ENCODE assay signal across 12 mouse cellular contexts in the genomic region with DNA sequence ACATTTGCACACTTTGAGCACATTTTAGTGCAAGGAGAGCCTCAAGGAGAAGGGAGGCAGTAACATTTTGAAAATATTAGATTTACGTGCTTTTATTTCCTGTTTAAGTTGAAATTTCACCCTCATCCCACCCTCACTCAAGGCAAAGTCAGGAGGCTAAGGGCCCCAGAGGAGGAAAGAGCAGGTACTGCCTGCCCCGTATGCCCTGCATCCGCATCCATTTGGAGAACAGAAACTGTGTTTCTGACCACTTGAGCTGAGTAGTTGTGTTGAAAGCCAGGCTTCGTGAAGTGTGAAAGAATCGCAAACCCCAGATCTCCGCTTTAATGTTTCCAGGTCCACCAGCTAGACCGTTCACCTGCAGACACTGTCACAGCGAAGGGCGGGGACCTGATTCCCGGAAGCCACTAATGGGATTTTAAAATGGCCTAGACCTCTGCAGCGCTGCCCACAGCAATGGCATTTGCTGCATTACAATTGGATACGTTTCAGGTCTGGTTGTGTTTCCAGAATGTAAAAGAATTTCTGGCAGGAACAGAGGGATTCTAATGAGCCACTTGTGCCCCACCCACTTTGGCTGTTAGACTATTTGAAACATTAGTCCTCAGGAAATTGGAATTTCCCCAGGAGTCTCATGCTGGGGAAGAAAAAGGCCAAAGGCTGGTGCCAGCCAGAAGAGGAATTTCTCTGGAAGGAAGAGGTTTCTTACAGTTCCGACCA. TPM values are rescaled to one million over a fixed set of nuclear protein-coding genes. Genes with fewer than 3 reads are reported as not detected.
A peak's percentile ranks its signal among the peaks of the same experiment; 100 is the strongest.
DNase-seq lines count a peak whose midpoint lies in the region; ATAC-seq lines count a peak whose summit lies in the region.
"Had no signal": no experiment of that assay in that cellular context is flagged by ENCODE, and none has a peak within 500 bp of the region (broad histone marks: within the 10 kb centered on the region; RNA-seq: fewer than 3 reads in every experiment).

No protein-coding gene starts in this region.

- no peaks in the 10 kb centered on the region for H3K27me3 ChIP-seq in hindbrain, embryonic 16.5 days (replicated peaks; ENCODE audit: control insufficient read depth, insufficient read depth, low read length)
- no peaks in the 10 kb centered on the region for H3K27me3 ChIP-seq in hindbrain, embryonic 12.5 days

- H3K9ac ChIP-seq in hindbrain, embryonic 16.5 days (ENCODE audit: low read depth, low read length) = no peak overlapping the region
- no peak overlapping the region for H3K9ac ChIP-seq in hindbrain, embryonic 12.5 days
- H3K9ac ChIP-seq: liver, postnatal 0 days had no signal

- H3K27ac ChIP-seq in hindbrain, embryonic 16.5 days (ENCODE audit: low read depth, low read length) = no peak overlapping the region
- no peak overlapping the region for H3K27ac ChIP-seq in hindbrain, embryonic 12.5 days

- DNase-seq in Muller cell, postnatal 12 days (ENCODE audit: inconsistent ontology term) = peak; percentile 92
- DNase-seq in hindlimb bud, embryonic 11.5 days (ENCODE audit: extremely low spot score, low read depth, low spot score) = peak; percentile 20
- DNase-seq in lung, postnatal 14 days = peak; percentile 23
- no peak for DNase-seq in gastrocnemius, postnatal 25 days
- no peak for DNase-seq in testis, postnatal 14 days (ENCODE audit: low spot score)
- DNase-seq: adrenal gland, adult 8-10 months; cerebellum, adult 11-12 months; liver, postnatal 0 days; right cerebral cortex, adult 18-20 months had no signal

- no peak overlapping the region for H3K4me3 ChIP-seq in hindbrain, embryonic 16.5 days (ENCODE audit: low read length)
- no peak overlapping the region for H3K4me3 ChIP-seq in hindbrain, embryonic 12.5 days

- H3K9me3 ChIP-seq in hindbrain, embryonic 16.5 days (ENCODE audit: control insufficient read depth, low read length) = no peaks in the 10 kb centered on the region
- no peaks in the 10 kb centered on the region for H3K9me3 ChIP-seq in hindbrain, embryonic 12.5 days (replicated peaks)

- no peak overlapping the region for H3K4me2 ChIP-seq in hindbrain, embryonic 16.5 days (ENCODE audit: low read length)
- H3K4me2 ChIP-seq in hindbrain, embryonic 12.5 days (replicated peaks) = no peak overlapping the region
- H3K4me2 ChIP-seq: heart, embryonic 11.5 days had no signal

- peak; percentile 37; the same call in 1 of the 2 replicates for ATAC-seq in hindbrain, embryonic 16.5 days
- ATAC-seq in hindbrain, embryonic 12.5 days (ENCODE audit: low FRiP score) = no peak
- ATAC-seq: liver, postnatal 0 days had no signal

- no peaks in the 10 kb centered on the region for H3K4me1 ChIP-seq in hindbrain, embryonic 16.5 days (ENCODE audit: control insufficient read depth, insufficient read depth, low read depth, low read length)
- H3K4me1 ChIP-seq in hindbrain, embryonic 12.5 days = no peaks in the 10 kb centered on the region

- no peaks in the 10 kb centered on the region for H3K36me3 ChIP-seq in hindbrain, embryonic 16.5 days (ENCODE audit: control insufficient read depth, insufficient read depth, low read length)
- H3K36me3 ChIP-seq in hindbrain, embryonic 12.5 days = no peaks in the 10 kb centered on the region

- WGBS in hindbrain, embryonic 16.5 days = 76% methylated on average over 13 of the region's 13 CpGs
- WGBS in hindbrain, embryonic 12.5 days = 84% methylated on average over 13 of the region's 13 CpGs

RNA-seq across cellular contexts. Expression of gene Gpr39, which starts 11.1 kb away (rescaled TPM):
- 0.14 and 0.16 TPM in 2 replicates for polyA plus RNA-seq in hindbrain, embryonic 16.5 days (2015; fragmentation: Nextera tagmentation; extraction: Ambion mirVana)
- polyA plus RNA-seq in hindbrain, embryonic 12.5 days (2016; fragmentation: Nextera tagmentation; extraction: Ambion mirVana) = 0.09 TPM in 1 of 2 replicates, not detected in the other
- total RNA-seq in gastrocnemius, postnatal 25 days (2021) = not detected

Comparison
In these comparisons a context has a peak if more than half of its experiments do, and no peak if none do; other contexts are left out.
1. DNase-seq: peak in Muller cell, postnatal 12 days (single experiment), hindlimb bud, embryonic 11.5 days (single experiment) and lung, postnatal 14 days (single experiment); none in gastrocnemius, postnatal 25 days (single experiment) and testis, postnatal 14 days (single experiment).